Mouse (Mus musculus) CD4-positive, CD25-positive, alpha-beta regulatory T cell (primary cell): ENCODE measurements around the gene Trim32. TPM values are rescaled to one million over a fixed set of nuclear protein-coding genes. Genes with fewer than 3 reads are reported as not detected.

Experiments used
- polyA plus RNA-seq: library from polyadenylated mRNA; unstranded; fragments of 100-300 nt; shearing (Covaris generic); gene quantifications from one replicate; pipeline ENCODE4 v1.2.1, GENCODE M21; 2017

Gene Trim32
- polyA plus RNA-seq = 15.1 TPM

GRCm38 (mm10) chr4:65604504-65605150, at the start of gene Trim32:
Trim32 (plus strand) TSS chr4:65604986.

